Mouse (Mus musculus) testis, adult 2 months (tissue): ENCODE results near the gene Rnf149. TPM values are rescaled to one million over a fixed set of nuclear protein-coding genes. Genes with fewer than 3 reads are reported as not detected.

Experiments used
- H3K27ac ChIP-seq: fragments of 200-500 bp; 2 replicates; pipeline ENCODE4 v1.5.1; 2012; ENCODE audit warnings: low read depth, low read length; ENCODE audit not compliant: control insufficient read depth, insufficient read depth
- H3K27me3 ChIP-seq: fragments of 200-500 bp; 2 replicates; pipeline ENCODE4 v1.6.1; 2012; ENCODE audit warnings: mild to moderate bottlenecking, low read length, moderate library complexity; ENCODE audit not compliant: control insufficient read depth, insufficient read depth
- H3K36me3 ChIP-seq: fragments of 200-500 bp; 2 replicates; pipeline ENCODE4 v1.6.1; 2012; ENCODE audit warnings: mild to moderate bottlenecking, low read length; ENCODE audit not compliant: control insufficient read depth, insufficient read depth
- H3K4me1 ChIP-seq: fragments of 200-500 bp; 2 replicates; pipeline ENCODE4 v1.6.1; 2012; ENCODE audit warnings: low read length; ENCODE audit not compliant: control insufficient read depth, insufficient read depth
- H3K4me3 ChIP-seq: fragments of 200-500 bp; 2 replicates; pipeline ENCODE4 v1.5.1; 2012; ENCODE audit warnings: low read depth, mild to moderate bottlenecking, low read length, moderate library complexity, mixed read lengths; ENCODE audit not compliant: control insufficient read depth
- CTCF ChIP-seq: fragments of 200-500 bp; IDR thresholded peaks from 2 replicates; pipeline ENCODE4 v1.5.1; 2012; ENCODE audit warnings: low read depth, mild to moderate bottlenecking, inconsistent platforms, low read length, moderate library complexity; ENCODE audit not compliant: control insufficient read depth, insufficient read depth, insufficient replicate concordance
- POLR2A ChIP-seq: fragments of 200-500 bp; IDR thresholded peaks from 2 replicates; pipeline ENCODE4 v1.6.1; 2012; ENCODE audit warnings: low read depth, mild to moderate bottlenecking, inconsistent platforms, low read length, moderate library complexity; ENCODE audit not compliant: control insufficient read depth
- polyA plus RNA-seq: library from polyadenylated mRNA; depleted of rRNA; stranded (reverse); fragments of >200 nt; gene quantifications from 2 replicates; pipeline ENCODE4 v1.2.3, GENCODE M21; 2012

Gene Rnf149
- polyA plus RNA-seq, 1 experiment = 6.8 TPM

- Histone ChIP-seq H3K27me3 (no peaks in the 10 kb centered on the region), H3K4me3 (no peak overlapping the region), H3K27ac (no peak overlapping the region), H3K4me1 (no peaks in the 10 kb centered on the region), H3K36me3 (no peaks in the 10 kb centered on the region; the same call in 1 of the 2 replicates)
- no peak for TF ChIP-seq CTCF
- no peak for TF ChIP-seq POLR2A
These were observed 21.4 kb downstream of the Rnf149 start for GRCm38 (mm10) chr1:39555556-39556415.

- TF ChIP-seq CTCF (no peak), POLR2A (no peak)
These were observed 27.4 kb downstream of the Rnf149 start for GRCm38 (mm10) chr1:39549831-39550230.

GRCm38 (mm10) chr1:39547238-39547637 is 30.0 kb downstream of the Rnf149 start:
- H3K4me1 ChIP-seq = no peaks in the 10 kb centered on the region
- TF ChIP-seq POLR2A = no peak
- no peak for TF ChIP-seq CTCF
- no peak overlapping the region for H3K4me3 ChIP-seq
- no peaks in the 10 kb centered on the region; the same call in 1 of the 2 replicates for H3K36me3 ChIP-seq
- no peak overlapping the region for H3K27ac ChIP-seq
- no peaks in the 10 kb centered on the region for H3K27me3 ChIP-seq

More at GRCm38 (mm10) chr1:39549831-39550230, 27.4 kb downstream of the Rnf149 start:
- Histone ChIP-seq H3K27me3 (no peaks in the 10 kb centered on the region), H3K4me3 (no peak overlapping the region), H3K36me3 (no peaks in the 10 kb centered on the region; the same call in none of the 2 replicates), H3K27ac (no peak overlapping the region), H3K4me1 (no peaks in the 10 kb centered on the region)

GRCm38 (mm10) chr1:39546160-39546866 is 30.9 kb downstream of the Rnf149 start:
- H3K4me1 ChIP-seq = no peaks in the 10 kb centered on the region
- no peak overlapping the region for H3K4me3 ChIP-seq
- H3K36me3 ChIP-seq = no peaks in the 10 kb centered on the region; the same call in 1 of the 2 replicates
- no peak for TF ChIP-seq CTCF
- TF ChIP-seq POLR2A = no peak
- no peak overlapping the region for H3K27ac ChIP-seq
- H3K27me3 ChIP-seq = no peaks in the 10 kb centered on the region

- TF ChIP-seq CTCF = no peak
- no peak for TF ChIP-seq POLR2A
These were observed 31.6 kb downstream of the Rnf149 start for GRCm38 (mm10) chr1:39545589-39545988.

GRCm38 (mm10) chr1:39540592-39540991 is 36.6 kb downstream of the Rnf149 start:
- Histone ChIP-seq H3K4me3 (peak overlapping the region; percentile 38; the same call in 1 of the 2 replicates), H3K27me3 (no peaks in the 10 kb centered on the region), H3K36me3 (peaks cover 1% of the 10 kb centered on the region), H3K4me1 (peaks cover 4% of the 10 kb centered on the region), H3K27ac (no peak overlapping the region)
- TF ChIP-seq POLR2A = no peak
- no peak for TF ChIP-seq CTCF

More at GRCm38 (mm10) chr1:39545589-39545988, 31.6 kb downstream of the Rnf149 start:
- H3K27me3 ChIP-seq = no peaks in the 10 kb centered on the region
- H3K36me3 ChIP-seq = no peaks in the 10 kb centered on the region; the same call in 1 of the 2 replicates
- H3K27ac ChIP-seq = no peak overlapping the region
- H3K4me3 ChIP-seq = no peak overlapping the region
- H3K4me1 ChIP-seq = no peaks in the 10 kb centered on the region

GRCm38 (mm10) chr1:39537631-39538380 is 39.4 kb downstream of the Rnf149 start:
- TF ChIP-seq POLR2A = no peak
- no peak for TF ChIP-seq CTCF
- Histone ChIP-seq H3K36me3 (peaks cover 1% of the 10 kb centered on the region), H3K27ac (no peak overlapping the region), H3K4me1 (peaks cover 8% of the 10 kb centered on the region), H3K27me3 (no peaks in the 10 kb centered on the region), H3K4me3 (no peak overlapping the region)
